Mouse (Mus musculus) embryonic stem cell, embryonic (primary cell): ENCODE results near the gene Tjp1.

Experiments
- CTCF ChIA-PET, 4 experiments: fragments of 300-600 bp in 2 of 4; fragments of 350-600 bp in 2 of 4; sonication (Branson Sonifier 250); formaldehyde crosslinking; loops; one replicate each; lab custom pipeline; 2022; ENCODE audit warnings: inconsistent platforms in 2 of 4; lab: Charles Lee
- POLR2A ChIA-PET, 4 experiments: fragments of 300-600 bp in 2 of 4; fragments of 350-600 bp in 2 of 4; sonication (Branson Sonifier 250); formaldehyde crosslinking; loops; one replicate each; lab custom pipeline; 2022; ENCODE audit warnings: antibody characterized with exemption in 4 of 4, inconsistent platforms in 1 of 4; lab: Charles Lee

Tjp1 gene

DNA sequence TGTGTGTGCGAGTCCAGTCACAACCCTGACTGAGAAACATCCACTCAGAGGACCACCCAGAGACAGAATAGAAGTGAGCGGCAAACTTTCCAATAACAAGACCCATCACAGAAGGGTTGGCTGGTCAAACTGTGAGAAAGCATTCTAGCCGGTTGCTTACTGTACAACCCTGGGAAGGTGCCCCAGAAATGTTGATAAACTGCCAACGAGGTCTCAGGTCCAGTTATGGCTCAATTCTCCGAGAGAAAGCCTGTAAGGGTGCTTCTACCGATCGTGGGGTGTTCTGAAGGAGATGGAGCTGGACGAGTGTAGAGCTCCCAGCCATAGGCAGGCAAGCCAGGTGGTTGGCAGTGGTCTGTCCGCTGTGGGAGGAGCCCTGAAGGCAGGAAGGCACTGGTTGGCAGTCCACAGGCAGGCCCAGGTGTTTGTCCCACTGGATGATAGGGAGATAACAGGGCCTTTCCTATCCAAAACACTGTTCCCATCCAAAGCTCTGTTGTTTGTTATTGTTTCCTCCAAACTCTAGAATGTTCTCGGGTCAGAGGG lies 109.1 kb downstream of the Tjp1 start:
- CTCF ChIA-PET: no interaction called here

DNA sequence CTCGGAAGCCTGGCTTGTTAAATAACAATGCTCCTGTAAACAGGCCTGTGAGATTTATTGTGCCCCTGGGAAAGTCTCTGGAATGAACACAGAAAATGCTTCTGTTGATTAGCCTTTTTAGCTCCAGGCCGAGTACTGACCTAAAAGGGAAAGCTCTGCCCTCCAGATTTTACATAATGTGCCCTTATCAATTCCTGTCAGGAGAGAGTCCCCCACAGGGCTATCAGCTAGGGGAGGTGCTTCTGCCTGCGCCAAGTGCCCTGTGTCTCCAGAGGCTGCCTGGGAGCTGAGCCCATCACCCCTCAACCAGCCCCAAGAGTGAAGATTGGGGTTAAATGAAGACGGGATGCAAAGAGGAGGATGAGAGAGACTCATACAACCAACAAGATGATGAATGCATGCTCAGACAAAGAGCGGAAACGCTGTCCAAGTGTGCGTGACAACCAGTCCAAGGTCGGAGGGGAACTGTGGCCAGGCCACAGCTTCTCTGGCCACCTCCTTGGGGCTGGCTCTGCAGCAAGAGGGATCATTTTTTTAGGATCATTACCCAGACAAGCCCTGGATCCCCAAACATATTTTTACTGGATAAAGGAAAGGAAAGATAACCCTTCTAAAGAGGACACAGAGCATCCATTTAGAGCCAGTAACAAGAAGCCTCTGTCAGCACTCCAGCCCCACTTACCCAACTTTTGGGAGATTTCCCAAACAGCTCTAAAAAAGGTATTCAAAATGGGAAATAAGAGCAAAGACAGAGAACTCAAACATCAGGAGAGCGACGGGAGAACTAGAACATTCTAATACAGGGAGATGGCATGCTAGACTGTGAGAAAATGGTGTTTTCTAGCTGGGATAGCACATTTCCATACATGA lies 110.1 kb downstream of the Tjp1 start:
- CTCF ChIA-PET: interaction anchor here in 1 of 4 experiments (0.6 kb wide), 1 partner anchor 1913 kb away, joined by 5 read pairs; no protein-coding TSS in a partner anchor

More for the DNA sequence above, 109.1 kb downstream of the Tjp1 start:
- POLR2A ChIA-PET: interaction anchor here in 2 of 4 experiments (1.1 to 1.5 kb wide), 4 partner anchors 36 to 545 kb away, joined by 3 read pairs; partner anchors contain the start of gene Nsmce3 (in 1 of the 2)

DNA sequence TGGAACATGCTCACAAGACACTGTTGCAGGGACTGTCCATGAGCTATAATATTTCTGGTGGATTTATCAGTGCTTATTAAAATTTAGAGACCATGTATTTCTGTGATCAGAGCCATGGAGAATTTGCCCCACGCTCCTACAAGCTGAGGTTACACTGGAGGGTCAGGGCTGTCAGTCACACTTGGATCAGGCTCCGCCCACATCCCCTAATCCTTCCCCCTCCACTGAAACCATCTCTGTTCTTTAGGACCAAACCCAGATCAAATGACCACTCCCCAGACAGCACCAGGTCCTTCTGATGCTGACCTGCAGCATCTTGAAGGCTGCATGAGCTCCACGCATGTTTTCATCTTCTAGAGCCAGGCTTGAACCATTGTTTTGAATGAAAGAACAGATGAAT lies 111.1 kb downstream of the Tjp1 start:
- CTCF ChIA-PET: no interaction called here
- POLR2A ChIA-PET: interaction anchor here in 1 of 4 experiments (1.0 to 2.0 kb wide), 3 partner anchors 9 to 228 kb away, joined by 3 to 7 read pairs (median 3); partner anchors contain the start of gene Tarsl2

More for the DNA sequence above, 110.1 kb downstream of the Tjp1 start:
- POLR2A ChIA-PET: interaction anchor here in 3 of 4 experiments (1.0 to 2.0 kb wide), 6 partner anchors 8 to 227 kb away, joined by 3 to 7 read pairs (median 3); partner anchors contain the start of gene Tarsl2 (in 1 of the 3)

DNA sequence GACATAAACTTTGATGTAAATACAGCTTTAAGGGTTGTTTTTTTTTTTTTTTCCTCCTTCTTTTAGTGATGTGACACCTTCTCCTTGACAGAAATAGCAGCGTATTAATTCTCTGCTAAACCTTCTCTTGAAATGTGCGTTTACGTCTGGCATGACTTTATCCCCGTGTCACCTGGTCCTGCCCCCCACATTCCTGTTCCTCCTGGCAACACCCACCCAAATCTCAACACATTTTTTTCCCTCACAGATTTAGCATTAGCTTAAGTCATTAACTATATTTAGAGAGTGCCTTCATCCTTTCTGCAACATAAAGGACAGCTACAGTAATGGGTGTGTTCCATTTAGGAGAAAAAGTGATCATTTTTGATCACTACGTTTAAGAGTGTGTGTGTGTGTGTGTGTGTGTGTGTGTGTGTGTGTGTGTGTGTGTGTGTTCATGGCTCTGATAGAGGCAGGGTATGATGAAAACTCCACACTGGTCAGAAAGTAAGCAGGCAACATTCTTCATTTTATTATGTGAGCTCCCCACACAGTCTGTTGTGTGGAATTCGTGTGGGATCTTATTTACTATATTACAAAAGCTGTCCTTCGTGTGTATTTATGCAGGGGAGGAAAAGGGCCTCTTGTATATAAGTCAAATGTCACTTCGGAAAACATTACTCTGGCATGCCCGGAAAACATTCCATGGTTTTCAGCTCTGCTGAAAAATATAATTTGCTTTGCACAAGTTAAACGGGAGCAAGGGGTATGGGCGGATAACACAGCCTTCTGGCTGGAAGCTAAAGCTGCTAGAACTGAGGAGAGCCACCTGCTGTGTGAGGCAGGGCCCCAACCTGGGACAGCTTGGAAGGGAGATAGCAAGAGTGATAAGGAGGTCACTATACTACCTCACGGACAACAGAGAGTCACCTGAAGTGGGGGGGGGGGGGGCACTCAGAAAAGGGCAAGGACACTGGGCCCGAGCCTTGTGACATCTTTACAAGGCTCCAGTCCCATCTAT lies 113.3 kb downstream of the Tjp1 start:
- ChIA-PET POLR2A (interaction anchor here in 3 of 4 experiments (0.5 to 1.7 kb wide), 6 partner anchors 10 to 954 kb away, joined by 3 to 4 read pairs (median 3); no protein-coding TSS in a partner anchor), CTCF (interaction anchor here in 1 of 4 experiments (0.6 kb wide), 2 partner anchors 28 to 53 kb away, joined by 3 to 4 read pairs; no protein-coding TSS in a partner anchor)

DNA sequence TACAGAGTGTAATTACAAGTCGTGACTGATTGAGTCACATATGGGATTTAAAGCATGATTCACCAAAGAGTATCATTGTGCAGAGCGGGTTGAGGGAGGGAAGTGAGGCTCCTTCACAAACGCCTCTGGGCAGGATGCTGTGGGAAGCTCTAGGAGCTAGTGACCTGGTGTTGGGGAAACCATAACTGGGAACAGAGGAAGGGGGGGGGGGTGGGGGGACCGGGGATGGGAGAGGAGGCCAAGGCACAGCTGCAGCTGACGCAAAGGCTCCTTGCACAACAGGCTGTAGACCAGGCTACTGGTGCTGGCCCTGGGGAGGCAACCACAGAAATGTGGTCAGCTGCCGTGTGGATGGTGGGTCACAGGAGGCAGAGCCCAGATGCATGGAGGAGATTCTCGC lies 116.9 kb downstream of the Tjp1 start:
- POLR2A ChIA-PET: interaction anchor here in 3 of 4 experiments (0.6 kb wide), 3 partner anchors 12 to 102 kb away, joined by 3 to 7 read pairs (median 4); no protein-coding TSS in a partner anchor
- CTCF ChIA-PET: interaction anchor here in 1 of 4 experiments (0.7 kb wide), 1 partner anchor 287 kb away, joined by 7 read pairs; no protein-coding TSS in a partner anchor

DNA sequence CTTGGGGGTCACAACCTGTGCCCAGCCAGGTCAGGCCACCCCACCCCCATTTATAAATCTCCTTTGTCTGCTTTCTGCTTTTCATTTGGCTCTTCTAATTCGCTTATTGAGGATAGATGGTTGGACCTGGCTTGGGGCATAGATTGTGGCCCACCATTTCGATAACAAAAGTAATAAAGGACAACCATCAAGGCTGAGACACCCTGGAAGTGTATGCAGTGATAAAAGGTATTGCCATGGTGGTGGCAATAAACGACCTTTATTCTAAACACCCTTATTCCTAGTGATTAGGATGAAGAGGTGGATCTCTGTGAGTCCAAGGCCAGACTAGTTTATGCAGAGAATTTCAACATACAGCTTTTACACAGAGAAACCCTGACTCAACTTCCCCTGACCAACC lies 121.2 kb downstream of the Tjp1 start:
- ChIA-PET POLR2A (interaction anchor here in 1 of 4 experiments (0.6 kb wide), 1 partner anchor 596 kb away, joined by 5 read pairs; no protein-coding TSS in a partner anchor), CTCF (no interaction called here)

DNA sequence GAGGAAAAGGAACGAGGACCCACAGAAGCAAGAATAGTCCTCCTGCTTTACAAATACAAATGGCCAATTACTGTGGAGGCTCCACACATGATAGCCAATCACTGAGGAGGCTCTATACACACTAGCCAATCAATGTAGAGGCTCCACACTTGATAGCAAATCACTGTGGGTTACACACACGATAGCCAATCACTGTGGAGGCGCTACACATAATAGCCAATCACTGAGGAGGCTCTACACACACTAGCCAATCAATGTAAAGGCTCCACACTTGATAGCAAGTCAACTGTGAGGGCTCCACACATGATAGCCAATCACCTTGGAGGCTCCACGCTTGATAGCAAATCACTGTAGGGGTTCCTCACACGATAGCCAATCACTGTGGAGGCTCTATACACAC lies 125.1 kb downstream of the Tjp1 start:
- ChIA-PET POLR2A (no interaction called here), CTCF (no interaction called here)

DNA sequence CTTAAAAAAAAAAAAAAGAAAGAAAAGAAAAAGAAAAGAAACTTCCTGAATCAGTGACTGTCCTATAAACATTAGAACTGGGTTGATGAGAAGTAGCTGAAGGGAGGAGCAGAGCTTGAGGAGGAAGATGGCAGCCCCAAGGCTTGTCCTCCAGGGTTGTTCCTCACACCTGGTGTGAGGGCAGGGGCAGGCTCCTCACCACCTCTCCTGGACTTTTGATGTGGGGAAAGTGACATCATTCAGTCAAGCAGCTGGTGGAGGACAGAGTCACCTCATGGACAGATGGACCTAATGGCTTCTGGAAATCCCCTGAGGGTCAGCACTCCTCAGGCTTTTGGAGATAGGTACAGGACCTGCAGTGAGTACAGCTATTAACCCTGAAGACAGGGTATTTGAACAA lies 126.0 kb downstream of the Tjp1 start:
- ChIA-PET CTCF (no interaction called here), POLR2A (interaction anchor here in 1 of 4 experiments (0.6 kb wide), 1 partner anchor 133 kb away, joined by 3 read pairs; no protein-coding TSS in a partner anchor)

DNA sequence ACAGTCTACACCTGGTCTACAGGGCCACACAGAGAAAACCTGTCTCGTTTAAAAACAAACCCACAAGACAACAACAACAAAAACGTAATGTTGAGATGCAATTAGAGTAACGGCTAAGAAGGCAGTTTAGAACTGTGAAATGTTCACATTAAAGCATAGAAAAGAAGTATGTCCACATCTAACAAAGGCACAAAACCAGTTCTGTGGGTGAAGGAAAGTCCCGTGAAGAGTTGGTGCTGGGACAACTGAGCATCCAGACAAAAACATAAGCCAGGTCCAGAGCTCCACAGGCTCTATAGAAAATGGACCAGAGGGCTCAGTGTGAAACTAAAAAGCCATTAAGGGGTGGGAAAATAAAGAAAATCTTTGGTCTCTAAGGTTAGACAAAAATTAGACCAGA lies 131.7 kb downstream of the Tjp1 start:
- ChIA-PET POLR2A (no interaction called here), CTCF (no interaction called here)

DNA sequence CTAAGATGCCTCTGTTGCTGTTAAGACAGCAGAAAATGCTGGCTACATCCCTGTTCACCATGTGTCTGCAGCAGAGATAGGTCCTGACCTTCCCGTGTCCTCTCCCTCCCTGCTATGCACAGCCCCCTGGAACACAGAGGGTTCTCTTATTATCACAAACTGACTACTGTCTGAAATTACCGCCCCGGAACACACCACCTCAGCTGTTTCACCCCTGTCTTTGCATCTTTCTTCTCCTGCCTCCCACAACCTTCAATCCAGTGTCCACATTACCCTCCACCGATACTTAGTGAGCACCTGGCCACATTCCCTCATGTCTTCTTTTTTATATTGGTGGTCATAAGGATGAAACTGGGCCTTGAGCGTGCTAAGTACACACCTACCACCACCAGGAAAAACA lies 132.4 kb downstream of the Tjp1 start:
- POLR2A ChIA-PET: interaction anchor here in 1 of 4 experiments (1.0 kb wide), 1 partner anchor 12 kb away, joined by 3 read pairs; no protein-coding TSS in a partner anchor
- CTCF ChIA-PET: no interaction called here

DNA sequence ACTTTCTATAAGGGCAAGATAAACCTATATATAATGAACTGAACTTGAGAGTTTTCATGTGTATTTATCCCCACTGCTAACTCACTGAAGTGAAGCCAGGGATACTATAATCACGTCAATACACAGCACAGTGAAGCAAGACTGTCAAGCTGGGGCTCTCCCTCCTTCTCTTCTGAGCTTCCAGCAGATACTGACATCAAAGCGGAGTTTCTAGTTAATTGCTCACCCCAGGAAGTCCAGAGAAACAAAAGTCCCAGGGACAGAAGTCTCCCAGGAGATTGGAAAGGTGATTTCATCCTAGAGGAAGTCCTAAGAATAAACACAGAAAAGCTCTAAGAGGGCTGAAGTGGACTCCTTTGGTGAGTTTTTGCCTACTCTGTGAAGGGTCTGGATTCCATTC lies 132.9 kb downstream of the Tjp1 start:
- CTCF ChIA-PET: no interaction called here
- POLR2A ChIA-PET: interaction anchor here in 2 of 4 experiments (0.9 to 2.2 kb wide), 4 partner anchors 10 to 61 kb away, joined by 3 to 5 read pairs (median 3); no protein-coding TSS in a partner anchor

DNA sequence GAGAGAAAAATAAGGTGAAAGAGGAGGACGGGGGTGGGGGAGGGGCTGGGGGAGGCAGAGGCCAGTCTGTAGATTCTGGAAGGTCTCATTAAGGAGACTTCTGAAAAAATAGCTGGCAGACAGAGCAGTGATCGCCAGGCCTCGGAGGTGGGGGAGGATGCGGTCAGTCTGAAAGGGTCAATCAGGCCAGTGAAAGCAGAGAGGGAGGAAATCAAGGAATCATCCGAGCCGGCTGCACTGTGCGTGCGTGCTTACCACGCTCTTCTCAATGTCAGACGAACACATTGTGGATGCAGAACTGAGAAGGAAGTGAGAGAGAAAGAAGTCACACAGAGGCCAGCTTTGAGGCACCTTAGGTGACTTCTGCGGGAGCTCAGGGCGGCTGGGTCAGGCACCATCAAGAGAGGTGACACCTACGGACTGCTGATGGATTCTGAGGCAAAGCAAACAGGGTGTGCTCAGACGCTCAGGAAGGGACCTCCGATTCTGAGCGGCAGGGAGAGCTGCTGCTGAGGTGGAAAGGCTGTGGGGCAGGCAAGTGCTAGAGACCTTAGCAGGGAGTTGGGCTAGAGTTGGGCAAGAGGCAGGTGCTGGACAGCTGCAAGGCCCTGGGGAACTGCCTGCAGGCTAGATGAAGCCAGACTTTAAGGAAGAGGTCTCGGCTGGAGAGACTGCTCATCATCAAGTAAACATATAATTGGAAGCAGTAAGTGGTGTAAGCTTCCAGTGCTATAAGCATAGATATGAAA lies 133.7 kb downstream of the Tjp1 start:
- POLR2A ChIA-PET: interaction anchor here in 2 of 4 experiments (0.7 to 2.2 kb wide), 5 partner anchors 10 to 60 kb away, joined by 3 to 5 read pairs (median 3); no protein-coding TSS in a partner anchor
- CTCF ChIA-PET: no interaction called here

DNA sequence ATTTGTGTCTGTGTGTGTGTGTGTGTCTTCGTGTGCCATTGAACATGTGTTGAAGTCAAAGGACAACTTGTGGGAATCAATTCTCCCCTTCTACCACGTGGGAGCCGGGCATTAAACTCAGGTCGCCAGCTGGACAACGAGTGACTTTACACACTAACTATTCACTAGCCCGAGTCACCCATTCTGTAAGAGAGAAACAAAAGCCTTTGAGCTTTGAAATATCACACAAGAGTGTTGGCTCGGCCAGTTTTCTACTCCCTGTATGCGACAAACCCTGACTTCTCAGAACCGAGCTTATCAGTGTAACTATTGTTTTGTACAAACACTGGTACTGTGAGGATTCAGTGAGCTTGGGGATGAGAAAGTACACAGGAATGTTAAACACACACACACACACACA lies 134.6 kb downstream of the Tjp1 start:
- POLR2A ChIA-PET: interaction anchor here in 2 of 4 experiments (1.0 to 2.2 kb wide), 2 partner anchors 11 to 26 kb away, joined by 3 to 5 read pairs; no protein-coding TSS in a partner anchor
- CTCF ChIA-PET: interaction anchor here in 1 of 4 experiments (0.7 kb wide), 1 partner anchor 127 kb away, joined by 3 read pairs; no protein-coding TSS in a partner anchor

DNA sequence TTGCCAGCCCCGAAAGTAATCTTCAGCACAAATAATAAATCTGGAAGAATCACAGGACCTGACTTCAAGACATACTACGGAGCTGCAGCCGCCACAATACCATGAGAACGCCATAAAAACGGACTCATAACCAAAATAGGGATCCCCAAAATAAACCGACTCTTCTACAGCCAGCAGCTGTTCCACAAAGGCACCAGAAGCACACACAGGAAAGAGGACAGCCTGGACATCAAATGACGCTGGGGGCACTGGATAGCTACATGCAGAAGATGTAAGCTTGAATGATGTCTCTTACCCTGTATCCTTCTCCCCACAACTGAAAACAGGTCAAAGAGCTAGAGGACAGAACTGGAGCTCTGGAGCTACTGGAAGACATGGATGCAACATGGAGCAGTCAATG lies 138.0 kb downstream of the Tjp1 start:
- CTCF ChIA-PET: interaction anchor here in 1 of 4 experiments (1.6 kb wide), 1 partner anchor 8 kb away, joined by 3 read pairs; no protein-coding TSS in a partner anchor

DNA sequence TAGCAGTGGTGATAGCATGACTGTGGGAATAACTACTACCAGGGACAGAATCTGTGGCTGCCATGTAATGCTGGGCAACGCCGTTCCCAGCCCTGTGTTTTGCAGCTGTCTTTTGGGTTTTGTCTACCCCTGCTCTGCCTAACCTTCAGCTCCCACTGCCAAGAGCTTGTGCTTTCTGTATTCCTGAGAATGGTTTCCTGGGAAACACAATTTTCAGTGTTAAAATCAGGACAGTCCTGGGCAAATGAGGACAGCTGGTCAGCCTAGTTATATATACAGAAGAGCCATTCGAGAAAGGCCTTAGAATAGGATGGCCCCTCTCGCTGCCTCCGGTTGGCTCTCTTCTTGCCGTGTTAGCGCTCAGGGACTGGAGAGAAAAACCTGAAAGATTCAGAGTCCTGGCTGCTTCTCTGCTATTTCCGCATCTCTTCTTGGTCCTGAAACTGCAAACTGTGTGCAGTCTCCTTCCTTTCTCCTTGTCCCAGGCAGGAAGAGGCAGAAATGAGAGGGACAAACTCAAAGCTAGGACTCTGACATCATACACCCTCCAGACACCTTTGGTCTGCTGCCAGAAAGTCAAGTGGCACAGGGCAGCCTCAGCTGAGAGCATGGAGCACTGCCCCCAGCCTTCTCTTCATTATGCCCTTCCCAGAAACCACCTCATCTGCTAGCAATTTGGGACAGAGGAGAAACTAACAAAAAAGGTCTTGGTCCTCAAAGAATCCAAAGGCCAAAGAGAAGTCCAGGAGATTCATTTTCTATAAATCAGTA lies 139.2 kb downstream of the Tjp1 start:
- POLR2A ChIA-PET: interaction anchor here in 1 of 4 experiments (0.6 kb wide), 1 partner anchor 517 kb away, joined by 3 read pairs; no protein-coding TSS in a partner anchor
- CTCF ChIA-PET: interaction anchor here in 1 of 4 experiments (1.6 kb wide), 1 partner anchor 10 kb away, joined by 3 read pairs; no protein-coding TSS in a partner anchor

More for the DNA sequence above, 138.0 kb downstream of the Tjp1 start:
- POLR2A ChIA-PET: interaction anchor here in 2 of 4 experiments (0.5 to 0.6 kb wide), 2 partner anchors 134 to 1868 kb away, joined by 3 read pairs; no protein-coding TSS in a partner anchor

DNA sequence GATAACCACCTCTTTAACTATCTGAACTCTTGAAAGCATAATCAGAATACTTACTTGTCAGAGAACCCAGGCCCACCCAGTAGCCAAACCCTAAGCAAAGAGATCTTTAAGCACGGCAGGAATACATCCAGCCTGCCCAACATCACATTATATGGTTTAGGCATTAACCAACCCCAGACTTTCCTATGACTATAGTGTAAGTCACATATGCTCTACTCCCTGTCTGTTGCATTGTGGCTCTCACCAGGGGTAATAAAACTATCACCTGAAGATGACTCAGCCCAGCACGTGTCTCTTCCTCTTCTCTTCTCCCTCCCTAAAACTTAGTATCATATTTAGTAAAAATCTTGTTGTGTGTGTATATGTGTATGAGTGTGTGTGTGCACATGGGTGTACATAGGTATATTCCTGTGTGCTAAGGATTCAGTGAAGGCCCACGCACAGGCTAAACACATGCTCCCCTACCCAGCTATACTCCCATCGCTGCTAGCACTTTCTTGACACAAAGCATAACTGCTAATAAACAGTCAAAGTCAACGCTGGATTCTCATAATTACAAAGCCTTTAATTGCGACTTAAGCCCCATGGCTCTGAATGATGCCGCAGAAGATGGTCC lies 139.9 kb downstream of the Tjp1 start:
- CTCF ChIA-PET: no interaction called here
- POLR2A ChIA-PET: no interaction called here
